Mouse (Mus musculus) embryonic facial prominence, embryonic 12.5 days (tissue): ENCODE measurements at regions not wholly inside any gene's neighbourhood (a gene's known extent, or its start where the extent isn't known, plus 50 kb on each side); places are given as distances from the start of the nearest gene placed in this dataset.

Experiments
- ATAC-seq: fragments of 200-750 bp; cut with Nextera tagmentation; 2 replicates; pipeline ENCODE4 v1.8.0; 2017; ENCODE audit not compliant: insufficient number of reproducible peaks, insufficient read depth, low FRiP score, low TSS enrichment
- H3K27ac ChIP-seq: fragments of 300-500 bp; sonication (generic); 2 replicates; pipeline ENCODE4 v1.5.1; 2016; ENCODE audit warnings: mild to moderate bottlenecking
- H3K27me3 ChIP-seq: fragments of 300-500 bp; sonication (generic); 2 replicates; pipeline ENCODE4 v1.6.1; 2016; ENCODE audit warnings: mild to moderate bottlenecking, moderate library complexity
- H3K36me3 ChIP-seq: fragments of 300-500 bp; sonication (generic); 2 replicates; pipeline ENCODE4 v1.6.1; 2016; ENCODE audit warnings: mild to moderate bottlenecking
- H3K4me1 ChIP-seq: fragments of 300-500 bp; sonication (generic); 2 replicates; pipeline ENCODE4 v1.6.1; 2016
- H3K4me2 ChIP-seq: fragments of 300-500 bp; sonication (generic); replicated peaks from 2 replicates; pipeline ENCODE4 v1.6.1; 2016; ENCODE audit warnings: mild to moderate bottlenecking, moderate library complexity
- H3K4me3 ChIP-seq: fragments of 300-500 bp; sonication (generic); 2 replicates; pipeline ENCODE4 v1.5.1; 2016; ENCODE audit warnings: mild to moderate bottlenecking
- H3K9ac ChIP-seq: fragments of 300-500 bp; sonication (generic); 2 replicates; pipeline ENCODE4 v1.6.1; 2016; ENCODE audit warnings: mild to moderate bottlenecking, moderate library complexity
- H3K9me3 ChIP-seq: fragments of 300-500 bp; sonication (generic); 2 replicates; pipeline ENCODE4 v1.6.1; 2016; ENCODE audit warnings: mild to moderate bottlenecking, moderate library complexity
- WGBS: fragments of 180-500 bp; shearing (Covaris S2); methylation state at CpG from one replicate; pipeline ENCODE4 v1.1.7; 2016; 5-methylcytosine and 5-hydroxymethylcytosine counted together

- ATAC-seq, result no peak
- H3K9ac ChIP-seq, result no peak overlapping the region
- H3K4me3 ChIP-seq, result no peak overlapping the region
- no peaks in the 10 kb centered on the region for H3K4me1 ChIP-seq
- H3K9me3 ChIP-seq, result no peaks in the 10 kb centered on the region
- H3K27me3 ChIP-seq, result no peaks in the 10 kb centered on the region
- H3K36me3 ChIP-seq, result no peaks in the 10 kb centered on the region
- no peak overlapping the region for H3K4me2 ChIP-seq
- H3K27ac ChIP-seq, result no peak overlapping the region
Observed at GRCm38 (mm10) chr3:15128370-15128769, 203.7 kb downstream of the Gm9733 start.

GRCm38 (mm10) chr3:15128960-15129359 is 203.1 kb downstream of the Gm9733 start:
- H3K9ac ChIP-seq, result no peak overlapping the region
- no peaks in the 10 kb centered on the region for H3K9me3 ChIP-seq
- no peak overlapping the region for H3K27ac ChIP-seq
- whole genome bisulfite sequencing, result 60% methylated on average over 3 of the region's 3 CpGs
- H3K4me2 ChIP-seq, result no peak overlapping the region
- no peak overlapping the region for H3K4me3 ChIP-seq
- no peak for ATAC-seq
- H3K4me1 ChIP-seq, result no peaks in the 10 kb centered on the region
- H3K36me3 ChIP-seq, result no peaks in the 10 kb centered on the region
- H3K27me3 ChIP-seq, result no peaks in the 10 kb centered on the region

- no peak overlapping the region for H3K4me3 ChIP-seq
- no peak overlapping the region for H3K27ac ChIP-seq
- H3K4me1 ChIP-seq, result no peaks in the 10 kb centered on the region
- H3K36me3 ChIP-seq, result no peaks in the 10 kb centered on the region
- H3K9ac ChIP-seq, result no peak overlapping the region
- H3K27me3 ChIP-seq, result no peaks in the 10 kb centered on the region
- no peak overlapping the region for H3K4me2 ChIP-seq
- H3K9me3 ChIP-seq, result no peaks in the 10 kb centered on the region
- WGBS, result 80% methylated on average over 9 of the region's 9 CpGs
- ATAC-seq, result no peak
Observed at GRCm38 (mm10) chr3:15129729-15130369, 202.3 kb downstream of the Gm9733 start.

- no peak for ATAC-seq
- Histone ChIP-seq H3K4me1 (no peaks in the 10 kb centered on the region), H3K27ac (no peak overlapping the region), H3K36me3 (no peaks in the 10 kb centered on the region), H3K4me3 (no peak overlapping the region), H3K4me2 (no peak overlapping the region), H3K9me3 (no peaks in the 10 kb centered on the region), H3K9ac (no peak overlapping the region), H3K27me3 (no peaks in the 10 kb centered on the region)
- 55% methylated on average over 5 of the region's 5 CpGs for WGBS
Observed at GRCm38 (mm10) chr3:15132136-15132535, 200.0 kb downstream of the Gm9733 start.

- Histone ChIP-seq H3K27ac (no peak overlapping the region), H3K4me3 (no peak overlapping the region), H3K4me1 (no peaks in the 10 kb centered on the region), H3K27me3 (no peaks in the 10 kb centered on the region), H3K9ac (no peak overlapping the region), H3K4me2 (no peak overlapping the region), H3K36me3 (no peaks in the 10 kb centered on the region), H3K9me3 (no peaks in the 10 kb centered on the region)
- no peak for ATAC-seq
- 75% methylated on average over 1 of the region's 1 CpGs for WGBS
Observed at GRCm38 (mm10) chr3:15139550-15139949, 192.6 kb downstream of the Gm9733 start.

- 47% methylated on average over 1 of the region's 1 CpGs for WGBS
Observed at GRCm38 (mm10) chr3:15153710-15154109, 178.4 kb downstream of the Gm9733 start.

GRCm38 (mm10) chr3:15154153-15154552 is 177.9 kb downstream of the Gm9733 start:
- Histone ChIP-seq H3K4me2 (no peak overlapping the region), H3K4me1 (no peaks in the 10 kb centered on the region), H3K9ac (no peak overlapping the region), H3K9me3 (no peaks in the 10 kb centered on the region), H3K27me3 (no peaks in the 10 kb centered on the region), H3K4me3 (no peak overlapping the region), H3K36me3 (no peaks in the 10 kb centered on the region), H3K27ac (no peak overlapping the region)
- WGBS, result 85% methylated on average over 3 of the region's 3 CpGs
- ATAC-seq, result no peak

More at GRCm38 (mm10) chr3:15153710-15154109, 178.4 kb downstream of the Gm9733 start:
- no peaks in the 10 kb centered on the region for H3K36me3 ChIP-seq
- H3K4me2 ChIP-seq, result no peak overlapping the region
- H3K9me3 ChIP-seq, result no peaks in the 10 kb centered on the region
- no peak overlapping the region for H3K27ac ChIP-seq
- no peak overlapping the region for H3K9ac ChIP-seq
- no peaks in the 10 kb centered on the region for H3K4me1 ChIP-seq
- H3K4me3 ChIP-seq, result no peak overlapping the region
- H3K27me3 ChIP-seq, result no peaks in the 10 kb centered on the region
- ATAC-seq, result no peak

- WGBS, result 76% methylated on average over 4 of the region's 4 CpGs
- H3K27ac ChIP-seq, result no peak overlapping the region
- no peak for ATAC-seq
- H3K36me3 ChIP-seq, result no peaks in the 10 kb centered on the region
- H3K4me2 ChIP-seq, result no peak overlapping the region
- no peaks in the 10 kb centered on the region for H3K27me3 ChIP-seq
- no peak overlapping the region for H3K9ac ChIP-seq
- H3K9me3 ChIP-seq, result no peaks in the 10 kb centered on the region
- no peak overlapping the region for H3K4me3 ChIP-seq
- H3K4me1 ChIP-seq, result no peaks in the 10 kb centered on the region
Observed at GRCm38 (mm10) chr3:15156681-15157080, 175.4 kb downstream of the Gm9733 start.

- H3K4me2 ChIP-seq, result no peak overlapping the region
- H3K4me3 ChIP-seq, result no peak overlapping the region
- no peaks in the 10 kb centered on the region for H3K9me3 ChIP-seq
- no peaks in the 10 kb centered on the region for H3K4me1 ChIP-seq
- no peak for ATAC-seq
- no peaks in the 10 kb centered on the region for H3K36me3 ChIP-seq
- no peaks in the 10 kb centered on the region for H3K27me3 ChIP-seq
- H3K9ac ChIP-seq, result no peak overlapping the region
- H3K27ac ChIP-seq, result no peak overlapping the region
- WGBS, result 77% methylated on average over 1 of the region's 1 CpGs
Observed at GRCm38 (mm10) chr3:15157842-15158241, 174.3 kb downstream of the Gm9733 start.

- Histone ChIP-seq H3K4me2 (no peak overlapping the region), H3K27me3 (no peaks in the 10 kb centered on the region), H3K9me3 (no peaks in the 10 kb centered on the region), H3K27ac (no peak overlapping the region), H3K36me3 (no peaks in the 10 kb centered on the region), H3K4me3 (no peak overlapping the region), H3K9ac (no peak overlapping the region), H3K4me1 (no peaks in the 10 kb centered on the region)
- WGBS, result 94% methylated on average over 8 of the region's 8 CpGs
- ATAC-seq, result no peak
Observed at GRCm38 (mm10) chr3:15158926-15159325, 173.2 kb downstream of the Gm9733 start.

GRCm38 (mm10) chr3:15159965-15160714 is 172.0 kb downstream of the Gm9733 start:
- Histone ChIP-seq H3K4me1 (no peaks in the 10 kb centered on the region), H3K36me3 (no peaks in the 10 kb centered on the region), H3K27ac (no peak overlapping the region), H3K27me3 (no peaks in the 10 kb centered on the region), H3K9me3 (no peaks in the 10 kb centered on the region), H3K9ac (no peak overlapping the region), H3K4me2 (no peak overlapping the region), H3K4me3 (no peak overlapping the region)
- 90% methylated on average over 8 of the region's 8 CpGs for WGBS
- no peak for ATAC-seq

- no peak overlapping the region for H3K4me2 ChIP-seq
- no peaks in the 10 kb centered on the region for H3K4me1 ChIP-seq
- WGBS, result 84% methylated on average over 2 of the region's 2 CpGs
- H3K9me3 ChIP-seq, result no peaks in the 10 kb centered on the region
- ATAC-seq, result no peak
- H3K36me3 ChIP-seq, result no peaks in the 10 kb centered on the region
- H3K27me3 ChIP-seq, result no peaks in the 10 kb centered on the region
- H3K9ac ChIP-seq, result no peak overlapping the region
- H3K27ac ChIP-seq, result no peak overlapping the region
- no peak overlapping the region for H3K4me3 ChIP-seq
Observed at GRCm38 (mm10) chr3:15175811-15176210, 156.3 kb downstream of the Gm9733 start.
